Mouse (Mus musculus): Measurements from ENCODE around the gene Opcml. TPM values are rescaled to one million over a fixed set of nuclear protein-coding genes. Genes with fewer than 3 reads are reported as not detected.

Gene Opcml
- polyA plus RNA-seq, 1 experiment from 2014 or later: 1.7 TPM

GRCm38 (mm10) chr9:28499841-28500794, 709.5 kb downstream of the Opcml start:
- no peak overlapping the region for H3K9ac ChIP-seq
- no peaks in the 10 kb centered on the region for H3K9me3 ChIP-seq (replicated peaks)
- no peak for ATAC-seq (replicated peaks; ENCODE audit: insufficient number of reproducible peaks, insufficient read depth, low FRiP score, low read depth)
- no peaks in the 10 kb centered on the region for H3K27me3 ChIP-seq
- no peak overlapping the region for H3K27ac ChIP-seq
- H3K36me3 ChIP-seq: no peaks in the 10 kb centered on the region
- 68% methylated on average over 12 of the region's 12 CpGs for WGBS
- H3K4me1 ChIP-seq (replicated peaks): no peaks in the 10 kb centered on the region
- H3K4me2 ChIP-seq: no peak overlapping the region
- H3K4me3 ChIP-seq: no peak overlapping the region

GRCm38 (mm10) chr9:28513905-28514304, 723.3 kb downstream of the Opcml start:
- H3K27me3 ChIP-seq: no peaks in the 10 kb centered on the region
- H3K9me3 ChIP-seq (replicated peaks): no peaks in the 10 kb centered on the region
- 76% methylated on average over 3 of the region's 3 CpGs for WGBS
- ATAC-seq (replicated peaks; ENCODE audit: insufficient number of reproducible peaks, insufficient read depth, low FRiP score, low read depth): no peak
- H3K4me3 ChIP-seq: no peak overlapping the region
- no peak overlapping the region for H3K27ac ChIP-seq
- no peak overlapping the region for H3K4me2 ChIP-seq
- H3K4me1 ChIP-seq (replicated peaks): no peaks in the 10 kb centered on the region
- no peak overlapping the region for H3K9ac ChIP-seq
- H3K36me3 ChIP-seq: no peaks in the 10 kb centered on the region

GRCm38 (mm10) chr9:28533191-28533590, 742.6 kb downstream of the Opcml start:
- Histone ChIP-seq H3K4me3 (no peak overlapping the region), H3K9ac (no peak overlapping the region), H3K36me3 (no peaks in the 10 kb centered on the region), H3K27me3 (no peaks in the 10 kb centered on the region), H3K4me1 (replicated peaks) (no peaks in the 10 kb centered on the region), H3K9me3 (replicated peaks) (no peaks in the 10 kb centered on the region), H3K27ac (no peak overlapping the region), H3K4me2 (no peak overlapping the region)
- 64% methylated on average over 1 of the region's 1 CpGs for WGBS
- no peak for ATAC-seq (replicated peaks; ENCODE audit: insufficient number of reproducible peaks, insufficient read depth, low FRiP score, low read depth)

GRCm38 (mm10) chr9:28535006-28535405, 744.4 kb downstream of the Opcml start:
- H3K4me1 ChIP-seq (replicated peaks): no peaks in the 10 kb centered on the region
- ATAC-seq (replicated peaks; ENCODE audit: insufficient number of reproducible peaks, insufficient read depth, low FRiP score, low read depth): no peak
- no peak overlapping the region for H3K4me2 ChIP-seq
- H3K36me3 ChIP-seq: no peaks in the 10 kb centered on the region
- no peak overlapping the region for H3K4me3 ChIP-seq
- no peak overlapping the region for H3K27ac ChIP-seq
- 75% methylated on average over 4 of the region's 4 CpGs for whole genome bisulfite sequencing
- no peak overlapping the region for H3K9ac ChIP-seq
- H3K27me3 ChIP-seq: no peaks in the 10 kb centered on the region
- H3K9me3 ChIP-seq (replicated peaks): no peaks in the 10 kb centered on the region

GRCm38 (mm10) chr9:28536637-28537036, 746.1 kb downstream of the Opcml start:
- Histone ChIP-seq H3K9ac (no peak overlapping the region), H3K36me3 (no peaks in the 10 kb centered on the region), H3K4me3 (no peak overlapping the region), H3K27ac (no peak overlapping the region), H3K4me2 (no peak overlapping the region), H3K27me3 (no peaks in the 10 kb centered on the region), H3K9me3 (replicated peaks) (no peaks in the 10 kb centered on the region), H3K4me1 (replicated peaks) (no peaks in the 10 kb centered on the region)
- WGBS: 39% methylated on average over 4 of the region's 4 CpGs
- ATAC-seq (replicated peaks; ENCODE audit: insufficient number of reproducible peaks, insufficient read depth, low FRiP score, low read depth): no peak

- no peak overlapping the region for H3K9ac ChIP-seq
- H3K4me1 ChIP-seq (replicated peaks): peaks cover 7% of the 10 kb centered on the region; the same call in 1 of the 2 replicates
- H3K4me3 ChIP-seq: no peak overlapping the region
- ATAC-seq (replicated peaks; ENCODE audit: insufficient number of reproducible peaks, insufficient read depth, low FRiP score, low read depth): 0 out of 2 replicates have a peak, but pooled peaks have one; percentile 18
- H3K27ac ChIP-seq: no peak overlapping the region
- H3K36me3 ChIP-seq: no peaks in the 10 kb centered on the region
- H3K27me3 ChIP-seq: no peaks in the 10 kb centered on the region
- WGBS: 23% methylated on average over 9 of the region's 9 CpGs
- H3K9me3 ChIP-seq (replicated peaks): no peaks in the 10 kb centered on the region
- H3K4me2 ChIP-seq: peak overlapping the region; percentile 33; the same call in 1 of the 2 replicates
Measured at GRCm38 (mm10) chr9:28548189-28548588, 757.6 kb downstream of the Opcml start.

GRCm38 (mm10) chr9:28552387-28553182, 762.0 kb downstream of the Opcml start:
- Histone ChIP-seq H3K9ac (no peak overlapping the region), H3K27ac (no peak overlapping the region), H3K4me1 (replicated peaks) (peaks cover 7% of the 10 kb centered on the region; the same call in 1 of the 2 replicates), H3K9me3 (replicated peaks) (no peaks in the 10 kb centered on the region), H3K4me2 (no peak overlapping the region), H3K4me3 (no peak overlapping the region), H3K27me3 (no peaks in the 10 kb centered on the region), H3K36me3 (no peaks in the 10 kb centered on the region)
- 50% methylated on average over 1 of the region's 1 CpGs for WGBS
- ATAC-seq (replicated peaks; ENCODE audit: insufficient number of reproducible peaks, insufficient read depth, low FRiP score, low read depth): no peak

GRCm38 (mm10) chr9:28558628-28559027, 768.1 kb downstream of the Opcml start:
- H3K4me2 ChIP-seq: no peak overlapping the region
- H3K4me1 ChIP-seq (replicated peaks): no peaks in the 10 kb centered on the region
- no peaks in the 10 kb centered on the region for H3K36me3 ChIP-seq
- no peak overlapping the region for H3K9ac ChIP-seq
- no peak overlapping the region for H3K4me3 ChIP-seq
- no peaks in the 10 kb centered on the region for H3K27me3 ChIP-seq
- WGBS: 75% methylated on average over 2 of the region's 2 CpGs
- ATAC-seq (replicated peaks; ENCODE audit: insufficient number of reproducible peaks, insufficient read depth, low FRiP score, low read depth): no peak
- H3K27ac ChIP-seq: no peak overlapping the region
- no peaks in the 10 kb centered on the region for H3K9me3 ChIP-seq (replicated peaks)

- H3K4me1 ChIP-seq (replicated peaks): no peaks in the 10 kb centered on the region
- no peak overlapping the region for H3K4me2 ChIP-seq
- no peak overlapping the region for H3K27ac ChIP-seq
- ATAC-seq (replicated peaks; ENCODE audit: insufficient number of reproducible peaks, insufficient read depth, low FRiP score, low read depth): no peak
- H3K4me3 ChIP-seq: no peak overlapping the region
- no peak overlapping the region for H3K9ac ChIP-seq
- WGBS: 66% methylated on average over 6 of the region's 6 CpGs
- H3K27me3 ChIP-seq: no peaks in the 10 kb centered on the region
- no peaks in the 10 kb centered on the region for H3K36me3 ChIP-seq
- no peaks in the 10 kb centered on the region for H3K9me3 ChIP-seq (replicated peaks)
Measured at GRCm38 (mm10) chr9:28561761-28562160, 771.2 kb downstream of the Opcml start.

- H3K4me1 ChIP-seq (replicated peaks): no peaks in the 10 kb centered on the region
- H3K4me2 ChIP-seq: no peak overlapping the region
- ATAC-seq (replicated peaks; ENCODE audit: insufficient number of reproducible peaks, insufficient read depth, low FRiP score, low read depth): no peak
- 32% methylated on average over 14 of the region's 14 CpGs for WGBS
- no peak overlapping the region for H3K4me3 ChIP-seq
- no peak overlapping the region for H3K27ac ChIP-seq
- no peaks in the 10 kb centered on the region for H3K9me3 ChIP-seq (replicated peaks)
- no peaks in the 10 kb centered on the region for H3K27me3 ChIP-seq
- no peaks in the 10 kb centered on the region for H3K36me3 ChIP-seq
- H3K9ac ChIP-seq: no peak overlapping the region
Measured at GRCm38 (mm10) chr9:28563066-28563683, 772.6 kb downstream of the Opcml start.

- Histone ChIP-seq H3K27me3 (no peaks in the 10 kb centered on the region), H3K4me3 (no peak overlapping the region), H3K36me3 (no peaks in the 10 kb centered on the region), H3K27ac (no peak overlapping the region), H3K4me2 (0 out of 2 replicates have a peak overlapping the region, but pooled peaks have one; percentile 11), H3K4me1 (replicated peaks) (peaks cover 10% of the 10 kb centered on the region), H3K9me3 (replicated peaks) (no peaks in the 10 kb centered on the region), H3K9ac (no peak overlapping the region)
- ATAC-seq (replicated peaks; ENCODE audit: insufficient number of reproducible peaks, insufficient read depth, low FRiP score, low read depth): no peak
- WGBS: 10% methylated on average over 8 of the region's 8 CpGs
Measured at GRCm38 (mm10) chr9:28569041-28569522, 778.5 kb downstream of the Opcml start.
